Mouse (Mus musculus) adrenal gland, adult 18-20 months (tissue): ENCODE measurements at regions not wholly inside any gene's neighbourhood (a gene's known extent, or its start where the extent isn't known, plus 50 kb on each side); places are given as distances from the start of the nearest gene placed in this dataset.

ENCODE experiments used
- DNase-seq, 2 experiments: peaks; one replicate each; pipeline ENCODE4 v3.0.0; 2021 to 2022; ENCODE audit warnings: low spot score in 2 of 2

DNA sequence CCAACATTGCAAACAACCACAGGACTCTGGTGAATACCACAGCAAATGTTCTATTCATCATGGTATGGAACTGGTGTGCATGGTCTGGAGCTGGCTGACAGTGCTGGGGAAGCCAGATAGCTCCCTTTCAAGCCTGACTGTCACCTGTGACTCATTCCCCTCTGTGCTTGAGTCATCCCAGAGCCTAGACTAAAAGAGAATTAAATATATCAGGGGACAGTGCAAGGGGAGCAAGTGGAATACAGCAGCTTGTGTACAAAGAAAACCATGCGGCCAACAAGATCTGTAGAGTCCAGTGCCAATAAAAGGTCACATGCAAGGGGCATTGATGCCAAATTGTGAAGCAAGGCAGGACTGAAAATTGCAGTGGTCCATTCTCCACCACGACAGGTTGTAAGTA, 117.7 kb downstream of the Pah start:
- no peak for DNase-seq

- DNase-seq, result peak in 1 of 2 experiments; percentile 24
These were observed 127.5 kb downstream of the Pah start for GRCm38 (mm10) chr10:87649091-87649490.

- no peak for DNase-seq
These were observed 130.6 kb downstream of the Pah start for GRCm38 (mm10) chr10:87652139-87652740.

GRCm38 (mm10) chr10:87654112-87654511, 132.5 kb downstream of the Pah start:
- no peak for DNase-seq

GRCm38 (mm10) chr10:87666020-87666718, 144.6 kb downstream of the Pah start:
- DNase-seq, result no peak

DNA sequence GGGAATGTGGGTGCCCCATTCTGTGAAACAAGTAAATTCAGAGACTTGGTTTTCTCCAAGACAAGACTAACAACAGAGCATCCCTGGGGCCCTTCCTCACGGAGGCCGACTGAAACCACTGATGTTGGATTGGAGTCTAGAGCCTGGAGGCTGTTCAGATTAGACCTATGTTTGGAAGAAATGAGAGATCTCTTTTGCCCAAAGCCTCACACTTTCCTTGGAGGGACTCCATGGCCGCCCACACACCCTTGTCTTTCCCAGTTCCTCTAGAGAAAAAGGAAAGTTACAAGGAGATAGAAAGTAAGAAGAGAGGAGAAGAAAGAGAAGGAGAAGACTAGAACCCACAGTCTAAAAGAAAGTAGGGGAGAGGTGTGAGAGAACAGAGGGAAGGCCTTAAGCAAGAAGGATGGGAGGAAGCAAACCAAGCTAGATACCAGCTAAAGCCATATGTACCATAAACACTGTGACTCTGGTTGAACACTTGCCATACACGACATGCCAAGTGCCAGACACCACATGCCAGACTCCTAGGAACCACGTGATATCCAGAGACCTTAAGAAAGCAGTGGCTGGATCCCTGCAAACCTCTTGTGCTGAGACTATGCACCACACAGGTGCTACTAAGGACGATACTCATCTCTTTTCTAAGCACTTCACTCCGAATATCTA, 145.3 kb downstream of the Pah start:
- DNase-seq, result no peak

DNA sequence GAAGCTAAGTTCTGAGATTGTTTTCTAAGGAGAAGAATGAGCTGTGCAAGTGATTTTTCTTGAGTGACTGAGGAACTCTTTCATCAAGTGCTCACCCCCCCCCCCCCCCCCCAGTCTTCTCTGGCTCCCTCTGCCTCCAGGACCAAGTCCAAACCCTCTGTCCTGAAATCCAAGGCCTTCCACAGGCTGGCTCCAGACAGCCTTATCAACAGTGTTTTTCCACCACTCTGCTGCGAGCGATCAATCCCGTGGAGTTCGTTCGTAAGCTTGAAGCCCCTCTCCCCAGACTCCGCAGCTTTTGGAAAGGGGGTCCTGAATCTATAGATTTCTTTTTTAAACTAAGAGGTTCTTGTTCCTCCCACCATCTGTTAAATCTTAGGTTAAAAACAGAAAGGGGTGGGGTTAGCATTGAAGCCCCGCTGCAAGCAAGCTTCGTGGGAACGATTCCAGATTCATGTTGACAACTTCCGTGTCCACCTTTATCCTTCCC, 146.1 kb downstream of the Pah start:
- no peak for DNase-seq

GRCm38 (mm10) chr10:87674740-87675420, 153.3 kb downstream of the Pah start:
- DNase-seq, result no peak

DNA sequence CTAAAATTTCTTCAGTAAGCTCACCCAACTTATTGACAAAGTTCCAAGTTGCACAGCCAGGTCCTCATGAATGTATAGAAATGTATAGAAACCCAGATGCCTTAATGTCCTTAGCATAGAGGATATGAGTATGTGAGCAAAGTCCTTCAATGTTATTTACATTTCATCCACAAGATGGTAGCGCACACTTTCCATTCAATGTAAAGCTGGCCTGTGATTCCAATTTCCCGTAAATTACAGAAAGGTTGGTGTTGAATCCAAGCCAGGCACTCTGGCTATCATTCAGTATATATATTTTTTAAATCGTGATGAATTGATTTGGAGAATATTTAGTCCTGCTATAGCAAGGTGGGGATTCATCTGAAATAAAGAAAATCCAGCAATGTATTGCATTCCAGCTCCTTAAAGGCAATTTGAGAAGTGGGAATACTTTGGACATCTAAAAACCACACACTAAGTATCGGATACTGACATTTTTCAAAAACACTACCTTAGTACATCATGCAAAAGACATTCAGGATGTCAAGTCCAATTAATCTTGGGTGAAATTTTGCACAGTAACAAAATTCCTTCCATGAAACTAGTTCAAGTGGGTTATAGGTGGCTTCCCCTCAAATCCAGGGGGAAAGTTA, 154.6 kb downstream of the Pah start:
- no peak for DNase-seq

- no peak for DNase-seq
These were observed 157.4 kb downstream of the Pah start for GRCm38 (mm10) chr10:87678984-87679383.

GRCm38 (mm10) chr10:87686311-87686710, 164.7 kb downstream of the Pah start:
- DNase-seq, result no peak

DNA sequence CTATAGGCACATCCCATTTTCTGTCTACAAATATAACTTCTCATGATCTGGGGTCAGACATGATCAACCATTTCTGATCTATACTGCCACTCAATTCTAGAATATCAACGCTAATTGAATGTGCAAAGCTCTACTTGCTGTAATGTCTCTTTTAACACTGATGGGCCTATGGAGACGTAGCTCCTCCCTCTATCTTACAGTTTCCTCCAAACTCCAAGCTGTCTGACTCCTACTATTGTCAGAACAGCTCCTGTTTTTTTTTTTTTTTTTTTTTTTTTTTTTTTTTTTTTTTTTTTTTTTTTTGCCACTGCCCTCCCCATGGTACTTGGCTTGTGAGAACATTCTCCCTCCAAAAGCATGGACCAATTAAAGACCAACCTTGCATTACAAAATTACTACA, 165.2 kb downstream of the Pah start:
- no peak for DNase-seq

DNA sequence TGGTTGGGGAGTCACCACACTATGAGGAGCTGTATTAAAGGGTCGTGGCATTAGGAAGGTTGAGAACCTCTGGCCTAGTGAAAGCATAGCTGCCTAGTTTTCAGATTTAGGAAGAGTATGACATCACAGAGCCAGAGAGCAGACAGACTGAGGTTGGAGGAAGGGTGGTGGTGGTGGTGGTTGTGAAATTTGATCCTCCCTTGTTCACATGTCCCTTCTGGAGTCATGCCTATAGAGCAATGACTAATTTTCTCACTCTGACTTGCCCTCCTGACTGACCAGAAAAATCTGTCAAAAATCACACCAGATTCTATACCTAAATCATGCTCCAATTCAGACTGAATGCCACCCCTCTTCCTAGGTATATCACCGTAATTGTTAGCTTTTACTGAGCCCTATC, 166.2 kb downstream of the Pah start:
- no peak for DNase-seq

DNA sequence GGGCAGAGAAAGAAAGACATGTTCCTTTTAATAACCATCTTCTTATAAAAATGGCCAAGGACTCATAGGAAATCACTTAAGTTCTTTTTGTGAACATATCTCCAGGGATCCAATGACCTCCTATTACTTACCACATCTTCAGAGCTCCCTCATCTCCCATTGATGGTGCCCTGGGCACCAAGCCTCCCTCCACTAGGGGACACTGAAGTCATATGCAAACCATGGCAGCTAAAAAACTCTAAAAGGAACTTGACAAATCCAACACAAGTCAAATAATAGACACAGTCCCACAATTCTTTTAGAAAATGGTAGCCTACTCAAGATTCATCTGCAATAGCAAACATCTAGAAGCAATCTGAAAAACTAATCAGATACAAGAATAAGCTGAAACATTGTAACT, 167.2 kb upstream of the Igf1 start:
- DNase-seq, result no peak

DNA sequence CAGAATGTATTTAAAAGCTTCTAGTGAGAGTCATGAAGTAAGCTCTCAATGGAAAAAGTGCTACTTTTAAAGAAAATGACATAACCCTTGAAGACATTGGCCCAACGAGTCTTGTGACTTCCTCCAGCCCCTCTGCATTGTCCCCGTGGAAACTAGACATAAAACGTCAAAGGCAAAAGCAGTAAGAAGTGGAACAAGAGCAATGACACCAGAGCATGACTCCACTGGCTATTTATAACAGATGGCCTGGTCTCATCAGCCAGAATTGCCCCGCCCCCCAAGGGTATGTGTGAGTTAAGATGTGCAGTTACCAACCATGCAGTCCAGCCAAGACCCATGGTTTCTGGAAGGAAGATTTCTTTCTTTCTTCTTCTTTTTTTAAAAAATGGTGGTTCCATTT, 161.6 kb upstream of the Igf1 start:
- no peak for DNase-seq

- no peak for DNase-seq
These were observed 146.9 kb upstream of the Igf1 start for GRCm38 (mm10) chr10:87711209-87711608.

GRCm38 (mm10) chr10:87711798-87712197, 146.3 kb upstream of the Igf1 start:
- peak; percentile 13 to 45 for DNase-seq

DNA sequence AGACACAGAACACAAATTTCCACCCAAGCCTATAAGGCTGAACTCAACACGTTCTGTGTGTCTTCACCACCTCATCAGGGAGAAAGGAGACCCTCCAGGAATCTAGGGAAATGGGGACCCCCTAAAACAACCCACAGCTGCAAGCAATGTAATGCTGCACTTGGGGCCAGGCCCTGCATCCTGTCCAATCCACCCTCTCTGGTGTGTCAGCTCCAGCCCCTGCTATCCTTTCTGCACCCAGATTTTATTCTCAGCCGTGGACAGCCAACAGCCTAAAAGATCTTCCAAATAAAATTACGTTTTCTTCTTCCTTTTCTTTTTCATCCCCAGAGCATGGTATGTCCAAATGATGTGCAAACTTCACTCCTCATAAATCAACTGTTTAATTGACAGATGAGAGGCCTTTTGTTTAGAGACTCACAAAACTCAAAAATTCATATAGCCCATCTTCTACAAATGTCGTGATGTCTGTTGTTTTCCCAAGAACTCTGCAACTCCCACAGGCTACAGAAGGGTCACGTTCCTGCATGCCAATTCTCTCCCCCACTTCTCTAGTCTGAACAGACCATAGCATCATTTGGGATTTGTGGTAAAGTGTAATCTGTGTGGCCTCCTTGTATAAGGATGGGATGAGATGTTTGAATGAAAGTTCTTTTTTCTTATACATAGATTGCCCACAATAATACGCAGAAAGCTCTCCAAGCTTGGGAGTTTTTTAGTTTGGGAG, 142.0 kb upstream of the Igf1 start:
- no peak for DNase-seq

GRCm38 (mm10) chr10:87717156-87717555, 140.9 kb upstream of the Igf1 start:
- DNase-seq, result no peak

- DNase-seq, result no peak
These were observed 139.6 kb upstream of the Igf1 start for GRCm38 (mm10) chr10:87718491-87718890.

DNA sequence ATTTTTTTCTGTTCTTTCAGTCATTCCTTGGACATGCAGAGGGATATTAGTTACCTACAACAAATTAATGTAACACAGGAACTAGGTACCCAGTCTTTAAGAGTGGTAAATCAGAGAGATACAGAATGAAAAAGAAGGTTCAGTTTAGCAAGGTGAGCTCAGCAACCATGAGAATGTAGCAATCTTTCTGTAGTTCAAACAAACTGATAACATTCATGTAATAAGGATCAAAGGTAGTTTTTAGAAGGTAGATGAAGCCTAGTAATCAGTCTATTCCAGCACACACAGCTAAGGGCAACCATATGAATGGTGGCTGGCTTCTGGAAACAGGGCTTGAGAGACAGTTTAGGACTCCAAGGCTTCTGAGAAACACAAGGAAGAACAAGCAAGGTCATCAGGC, 138.1 kb upstream of the Igf1 start:
- no peak for DNase-seq
